Mouse (Mus musculus): ENCODE data around the gene Shtn1. TPM values are rescaled to one million over a fixed set of nuclear protein-coding genes. Genes with fewer than 3 reads are reported as not detected.

The Shtn1 gene
- polyA plus RNA-seq, 1 experiment = not detected

DNA sequence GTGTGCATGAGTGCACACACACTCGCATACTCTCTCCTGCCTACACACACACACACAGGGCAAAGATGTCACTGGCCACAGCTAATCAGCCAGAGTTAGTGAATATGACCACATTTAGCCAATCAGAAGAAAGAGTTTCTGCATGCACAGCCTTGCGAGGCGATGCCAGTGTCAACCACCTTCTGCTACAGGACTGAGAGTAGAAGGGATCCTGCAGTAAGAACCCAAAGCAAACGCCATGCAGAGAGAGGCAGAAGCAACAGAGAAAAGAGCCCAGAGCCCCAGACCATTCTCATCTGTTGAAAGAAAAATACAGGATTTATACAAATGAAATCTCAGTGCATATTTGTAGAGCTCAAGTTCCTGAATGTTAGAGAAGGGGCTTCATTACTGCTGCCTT is 37.1 kb downstream of the Shtn1 start:
- Histone ChIP-seq H3K36me3 (ENCODE audit: control insufficient read depth) (no peaks in the 10 kb centered on the region), H3K27me3 (ENCODE audit: control insufficient read depth) (no peaks in the 10 kb centered on the region), H3K4me1 (ENCODE audit: control insufficient read depth) (no peaks in the 10 kb centered on the region), H3K4me3 (replicated peaks) (no peak overlapping the region), H3K9me3 (ENCODE audit: control insufficient read depth, low read length) (no peaks in the 10 kb centered on the region)
- TF ChIP-seq TAL1 (IDR thresholded peaks at IDR 0.05; ENCODE audit: low read length) (no peak), GATA1 (IDR thresholded peaks at IDR 0.05; ENCODE audit: low read length) (no peak)

DNA sequence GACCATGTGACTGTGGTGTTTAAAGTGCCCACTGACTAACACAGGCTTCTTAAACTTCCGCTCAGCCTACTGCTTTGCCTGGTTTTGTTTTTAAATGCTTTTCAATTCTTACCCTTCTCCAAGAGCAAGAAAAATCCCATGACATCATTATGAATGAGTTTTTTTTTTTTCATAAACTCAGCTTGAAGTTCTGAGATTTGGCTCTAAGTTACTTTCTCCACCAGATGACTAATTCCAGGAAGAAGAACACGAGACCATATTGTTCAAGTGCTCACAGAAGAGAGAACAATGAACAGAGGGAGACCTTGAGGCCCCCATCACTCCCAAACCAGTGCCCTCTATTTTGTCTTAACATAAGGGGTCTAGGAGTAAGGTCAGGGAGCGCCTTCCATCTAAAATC is 39.1 kb downstream of the Shtn1 start:
- Histone ChIP-seq H3K36me3 (ENCODE audit: control insufficient read depth) (no peaks in the 10 kb centered on the region), H3K4me3 (replicated peaks) (no peak overlapping the region), H3K9me3 (ENCODE audit: control insufficient read depth, low read length) (no peaks in the 10 kb centered on the region), H3K4me1 (ENCODE audit: control insufficient read depth) (no peaks in the 10 kb centered on the region), H3K27me3 (ENCODE audit: control insufficient read depth) (no peaks in the 10 kb centered on the region)
- TF ChIP-seq GATA1 (IDR thresholded peaks at IDR 0.05; ENCODE audit: low read length) (no peak), TAL1 (IDR thresholded peaks at IDR 0.05; ENCODE audit: low read length) (no peak)

DNA sequence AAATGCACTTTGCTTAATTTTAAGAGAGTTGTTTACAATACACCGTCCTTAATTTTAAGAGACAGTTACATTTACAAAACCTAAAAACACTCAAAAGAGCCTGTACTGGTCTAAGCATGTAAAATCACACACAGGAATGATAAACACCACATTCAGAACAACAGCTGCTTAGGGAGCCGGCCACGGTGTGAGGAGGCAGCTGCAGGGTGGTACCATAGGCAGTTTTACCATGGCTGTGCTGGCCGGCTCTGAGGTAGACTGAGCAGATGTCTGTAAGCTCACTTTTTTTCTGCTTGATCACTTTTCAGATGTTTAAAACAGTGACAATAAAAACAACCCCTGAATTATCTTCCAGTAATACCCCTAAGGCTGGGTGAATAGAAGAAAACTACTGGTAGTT is 42.7 kb downstream of the Shtn1 start:
- no peak for TF ChIP-seq TAL1 (IDR thresholded peaks at IDR 0.05; ENCODE audit: low read length)
- no peak for TF ChIP-seq GATA1 (IDR thresholded peaks at IDR 0.05; ENCODE audit: low read length)
- Histone ChIP-seq H3K9me3 (ENCODE audit: control insufficient read depth, low read length) (no peaks in the 10 kb centered on the region), H3K4me1 (ENCODE audit: control insufficient read depth) (no peaks in the 10 kb centered on the region), H3K36me3 (ENCODE audit: control insufficient read depth) (no peaks in the 10 kb centered on the region), H3K4me3 (replicated peaks) (no peak overlapping the region), H3K27me3 (ENCODE audit: control insufficient read depth) (no peaks in the 10 kb centered on the region)

GRCm38 (mm10) chr19:59030221-59030620 is 45.7 kb downstream of the Shtn1 start:
- Histone ChIP-seq H3K9me3 (ENCODE audit: control insufficient read depth, low read length) (no peaks in the 10 kb centered on the region), H3K4me1 (ENCODE audit: control insufficient read depth) (no peaks in the 10 kb centered on the region), H3K36me3 (ENCODE audit: control insufficient read depth) (no peaks in the 10 kb centered on the region), H3K4me3 (replicated peaks) (no peak overlapping the region), H3K27me3 (ENCODE audit: control insufficient read depth) (no peaks in the 10 kb centered on the region)
- TF ChIP-seq TAL1 (IDR thresholded peaks at IDR 0.05; ENCODE audit: low read length) = no peak
- no peak for TF ChIP-seq GATA1 (IDR thresholded peaks at IDR 0.05; ENCODE audit: low read length)

GRCm38 (mm10) chr19:59029011-59029410 is 46.9 kb downstream of the Shtn1 start:
- TF ChIP-seq GATA1 (IDR thresholded peaks at IDR 0.05; ENCODE audit: low read length) (no peak), TAL1 (IDR thresholded peaks at IDR 0.05; ENCODE audit: low read length) (no peak)
- Histone ChIP-seq H3K9me3 (ENCODE audit: control insufficient read depth, low read length) (no peaks in the 10 kb centered on the region), H3K4me3 (replicated peaks) (no peak overlapping the region), H3K36me3 (ENCODE audit: control insufficient read depth) (no peaks in the 10 kb centered on the region), H3K27me3 (ENCODE audit: control insufficient read depth) (no peaks in the 10 kb centered on the region), H3K4me1 (ENCODE audit: control insufficient read depth) (no peaks in the 10 kb centered on the region)

GRCm38 (mm10) chr19:59028130-59028529 is 47.8 kb downstream of the Shtn1 start:
- Histone ChIP-seq H3K9me3 (ENCODE audit: control insufficient read depth, low read length) (no peaks in the 10 kb centered on the region), H3K27me3 (ENCODE audit: control insufficient read depth) (no peaks in the 10 kb centered on the region), H3K4me1 (ENCODE audit: control insufficient read depth) (no peaks in the 10 kb centered on the region), H3K36me3 (ENCODE audit: control insufficient read depth) (no peaks in the 10 kb centered on the region), H3K4me3 (replicated peaks) (no peak overlapping the region)
- no peak for TF ChIP-seq TAL1 (IDR thresholded peaks at IDR 0.05; ENCODE audit: low read length)
- no peak for TF ChIP-seq GATA1 (IDR thresholded peaks at IDR 0.05; ENCODE audit: low read length)

- H3K36me3 ChIP-seq (ENCODE audit: control insufficient read depth) = no peaks in the 10 kb centered on the region; the same call in 1 of the 2 replicates
- no peak overlapping the region for H3K4me3 ChIP-seq (replicated peaks)
- H3K9me3 ChIP-seq (ENCODE audit: control insufficient read depth, low read length) = peaks cover 9% of the 10 kb centered on the region; the same call in 1 of the 2 replicates
- TF ChIP-seq GATA1 (IDR thresholded peaks at IDR 0.05; ENCODE audit: low read length) (no peak), TAL1 (IDR thresholded peaks at IDR 0.05; ENCODE audit: low read length) (no peak)
- H3K27me3 ChIP-seq (ENCODE audit: control insufficient read depth) = no peaks in the 10 kb centered on the region
- H3K4me1 ChIP-seq (ENCODE audit: control insufficient read depth) = no peaks in the 10 kb centered on the region
Measured at GRCm38 (mm10) chr19:59023876-59024275, 52.0 kb downstream of the Shtn1 start.

- no peak overlapping the region for H3K4me3 ChIP-seq (replicated peaks)
- no peaks in the 10 kb centered on the region; the same call in 1 of the 2 replicates for H3K36me3 ChIP-seq (ENCODE audit: control insufficient read depth)
- no peaks in the 10 kb centered on the region for H3K27me3 ChIP-seq (ENCODE audit: control insufficient read depth)
- TF ChIP-seq GATA1 (IDR thresholded peaks at IDR 0.05; ENCODE audit: low read length) (no peak), TAL1 (IDR thresholded peaks at IDR 0.05; ENCODE audit: low read length) (no peak)
- H3K4me1 ChIP-seq (ENCODE audit: control insufficient read depth) = no peaks in the 10 kb centered on the region
- H3K9me3 ChIP-seq (ENCODE audit: control insufficient read depth, low read length) = peaks cover 9% of the 10 kb centered on the region; the same call in 1 of the 2 replicates
Measured at GRCm38 (mm10) chr19:59021644-59022043, 54.3 kb downstream of the Shtn1 start.

GRCm38 (mm10) chr19:59010802-59011201 is 65.1 kb downstream of the Shtn1 start:
- TF ChIP-seq GATA1 (IDR thresholded peaks at IDR 0.05; ENCODE audit: low read length) = no peak
- TF ChIP-seq TAL1 (IDR thresholded peaks at IDR 0.05; ENCODE audit: low read length) = no peak
- H3K36me3 ChIP-seq (ENCODE audit: control insufficient read depth) = no peaks in the 10 kb centered on the region
- no peaks in the 10 kb centered on the region for H3K27me3 ChIP-seq (ENCODE audit: control insufficient read depth)
- peaks cover 2% of the 10 kb centered on the region; the same call in 1 of the 2 replicates for H3K4me1 ChIP-seq (ENCODE audit: control insufficient read depth)
- H3K4me3 ChIP-seq (replicated peaks) = no peak overlapping the region
- no peaks in the 10 kb centered on the region for H3K9me3 ChIP-seq (ENCODE audit: control insufficient read depth, low read length)
